In genomic region chr8:31315359-31315705, GRCm38 (mm10) we compare ENCODE assay signal across 12 mouse cellular contexts.
DNase-seq lines count a peak whose midpoint lies in the region; ATAC-seq and TF ChIP-seq lines count a peak whose summit lies in the region.
"Had no signal": no experiment of that assay in that cellular context is flagged by ENCODE, and none has a peak within 500 bp of the region (broad histone marks: within the 10 kb centered on the region; RNA-seq: fewer than 3 reads in every experiment).

No protein-coding gene starts in this region.

- H3K4me2 ChIP-seq in forebrain, embryonic 15.5 days (replicated peaks) = no peak overlapping the region
- no peak overlapping the region for H3K4me2 ChIP-seq in forebrain, embryonic 13.5 days
- H3K4me2 ChIP-seq in kidney, embryonic 16.5 days (replicated peaks; ENCODE audit: low read depth, low read length) = no peak overlapping the region
- H3K4me2 ChIP-seq in hindbrain, embryonic 12.5 days (replicated peaks) = no peak overlapping the region
- no peak overlapping the region for H3K4me2 ChIP-seq in lung, postnatal 0 days (replicated peaks; ENCODE audit: low read depth, low read length)

- no peak for DNase-seq in kidney, adult 2 months
- peak; percentile 30 for DNase-seq in MN1 (ENCODE audit: low spot score)
- no peak for DNase-seq in lung, postnatal 0 days (ENCODE audit: low spot score)
- DNase-seq: adrenal gland, postnatal 14 days; cerebellum, adult 11-12 months; gastrocnemius, postnatal 14 days had no signal

- no peak for TF ChIP-seq POLR2A in kidney, adult 2 months (IDR thresholded peaks at IDR 0.05; ENCODE audit: low read depth, low read length)

- no peak overlapping the region for H3K9ac ChIP-seq in forebrain, embryonic 15.5 days (replicated peaks)
- H3K9ac ChIP-seq in forebrain, embryonic 13.5 days = no peak overlapping the region
- H3K9ac ChIP-seq in kidney, embryonic 16.5 days (replicated peaks; ENCODE audit: low read length) = no peak overlapping the region
- H3K9ac ChIP-seq in hindbrain, embryonic 12.5 days = no peak overlapping the region
- no peak overlapping the region for H3K9ac ChIP-seq in lung, postnatal 0 days (replicated peaks; ENCODE audit: low read depth)

- H3K4me3 ChIP-seq in forebrain, embryonic 15.5 days = no peak overlapping the region
- H3K4me3 ChIP-seq in forebrain, embryonic 13.5 days = no peak overlapping the region
- no peak overlapping the region for H3K4me3 ChIP-seq in kidney, embryonic 16.5 days (ENCODE audit: low read length)
- no peak overlapping the region for H3K4me3 ChIP-seq in kidney, adult 2 months (ENCODE audit: insufficient read depth, low read depth, low read length)
- H3K4me3 ChIP-seq in hindbrain, embryonic 12.5 days = no peak overlapping the region
- no peak overlapping the region for H3K4me3 ChIP-seq in lung, postnatal 0 days (ENCODE audit: low read depth, low read length)

- TF ChIP-seq CTCF in kidney, adult 2 months (conservative IDR thresholded peaks at IDR 0.05; ENCODE audit: insufficient read depth, insufficient read length, low read depth, low read length) = no peak
- no peak for TF ChIP-seq CTCF in lung, postnatal 0 days (IDR thresholded peaks at IDR 0.05)

- WGBS in forebrain, embryonic 15.5 days = 34% methylated on average over 8 of the region's 8 CpGs
- WGBS in forebrain, embryonic 13.5 days = 41% methylated on average over 8 of the region's 8 CpGs
- 37% methylated on average over 8 of the region's 8 CpGs for WGBS in kidney, embryonic 16.5 days
- WGBS in kidney, adult 2 months = 30% methylated on average over 8 of the region's 8 CpGs
- 52% methylated on average over 8 of the region's 8 CpGs for WGBS in hindbrain, embryonic 12.5 days
- WGBS in lung, postnatal 0 days = 47% methylated on average over 8 of the region's 8 CpGs

- no peak for TF ChIP-seq EP300 in lung, postnatal 0 days (IDR thresholded peaks at IDR 0.05)

- H3K27ac ChIP-seq in forebrain, embryonic 15.5 days (replicated peaks) = no peak overlapping the region
- H3K27ac ChIP-seq in forebrain, embryonic 13.5 days = no peak overlapping the region
- no peak overlapping the region for H3K27ac ChIP-seq in kidney, embryonic 16.5 days (ENCODE audit: low read length)
- H3K27ac ChIP-seq in kidney, adult 2 months (ENCODE audit: insufficient read depth, low read depth, low read length) = no peak overlapping the region
- no peak overlapping the region; the same call in 1 of the 2 replicates for H3K27ac ChIP-seq in hindbrain, embryonic 12.5 days
- no peak overlapping the region for H3K27ac ChIP-seq in lung, postnatal 0 days (ENCODE audit: low read length)

- H3K36me3 ChIP-seq in forebrain, embryonic 15.5 days = no peaks in the 10 kb centered on the region
- H3K36me3 ChIP-seq in forebrain, embryonic 13.5 days (ENCODE audit: poor library complexity, severe bottlenecking) = no peaks in the 10 kb centered on the region
- H3K36me3 ChIP-seq in kidney, embryonic 16.5 days (ENCODE audit: insufficient read depth, low read length) = no peaks in the 10 kb centered on the region
- H3K36me3 ChIP-seq in kidney, adult 2 months (ENCODE audit: control insufficient read depth, insufficient read depth, low read length) = no peaks in the 10 kb centered on the region
- H3K36me3 ChIP-seq in hindbrain, embryonic 12.5 days = no peaks in the 10 kb centered on the region
- H3K36me3 ChIP-seq in lung, postnatal 0 days (ENCODE audit: insufficient read depth, low read length) = no peaks in the 10 kb centered on the region

- H3K9me3 ChIP-seq in forebrain, embryonic 15.5 days = no peaks in the 10 kb centered on the region
- H3K9me3 ChIP-seq in forebrain, embryonic 13.5 days (replicated peaks) = no peaks in the 10 kb centered on the region
- H3K9me3 ChIP-seq in kidney, embryonic 16.5 days (ENCODE audit: low read length) = peaks cover 5% of the 10 kb centered on the region; the same call in 1 of the 2 replicates
- 0 out of 2 replicates have a peak, but pooled peaks cover 3% of the 10 kb centered on the region for H3K9me3 ChIP-seq in hindbrain, embryonic 12.5 days (replicated peaks)
- no peaks in the 10 kb centered on the region for H3K9me3 ChIP-seq in lung, postnatal 0 days (ENCODE audit: low read length)

- ATAC-seq in forebrain, embryonic 15.5 days (replicated peaks) = peak; percentile 61; the same call in 1 of the 2 replicates
- no peak for ATAC-seq in forebrain, embryonic 13.5 days
- peak; percentile 49; the same call in 1 of the 2 replicates for ATAC-seq in kidney, embryonic 16.5 days (ENCODE audit: low FRiP score, low TSS enrichment)
- peak; percentile 60; the same call in 1 of the 2 replicates for ATAC-seq in hindbrain, embryonic 12.5 days (ENCODE audit: low FRiP score)
- ATAC-seq in inflammation-experienced regulatory T-cells, adult 6 months = no peak
- no peak for ATAC-seq in lung, postnatal 0 days
- ATAC-seq: Patski had no signal

- H3K27me3 ChIP-seq in forebrain, embryonic 15.5 days = no peaks in the 10 kb centered on the region
- no peaks in the 10 kb centered on the region for H3K27me3 ChIP-seq in forebrain, embryonic 13.5 days
- no peaks in the 10 kb centered on the region for H3K27me3 ChIP-seq in kidney, embryonic 16.5 days (ENCODE audit: insufficient read depth, low read length)
- no peaks in the 10 kb centered on the region for H3K27me3 ChIP-seq in kidney, adult 2 months (replicated peaks; ENCODE audit: control insufficient read depth, insufficient read depth, low read length)
- H3K27me3 ChIP-seq in hindbrain, embryonic 12.5 days = no peaks in the 10 kb centered on the region
- no peaks in the 10 kb centered on the region for H3K27me3 ChIP-seq in lung, postnatal 0 days (replicated peaks; ENCODE audit: insufficient read depth, low read length)
- H3K27me3 ChIP-seq: Patski had no signal

- 0 out of 2 replicates have a peak, but pooled peaks cover 6% of the 10 kb centered on the region for H3K4me1 ChIP-seq in forebrain, embryonic 15.5 days
- peaks cover 4% of the 10 kb centered on the region for H3K4me1 ChIP-seq in forebrain, embryonic 13.5 days
- peaks cover 8% of the 10 kb centered on the region; the same call in 1 of the 2 replicates for H3K4me1 ChIP-seq in kidney, embryonic 16.5 days (ENCODE audit: insufficient read depth, low read length)
- no peaks in the 10 kb centered on the region for H3K4me1 ChIP-seq in kidney, adult 2 months (ENCODE audit: control insufficient read depth, insufficient read depth, low read length)
- H3K4me1 ChIP-seq in hindbrain, embryonic 12.5 days = peaks cover 10% of the 10 kb centered on the region
- H3K4me1 ChIP-seq in lung, postnatal 0 days (ENCODE audit: insufficient read depth, low read depth, low read length) = no peaks in the 10 kb centered on the region

Comparison
In these comparisons a context has a peak if more than half of its experiments do, and no peak if none do; other contexts are left out.
1. ATAC-seq: peak in forebrain, embryonic 15.5 days (single experiment), kidney, embryonic 16.5 days (single experiment) and hindbrain, embryonic 12.5 days (single experiment); none in forebrain, embryonic 13.5 days (single experiment), inflammation-experienced regulatory T-cells, adult 6 months (single experiment) and lung, postnatal 0 days (single experiment).